Mouse (Mus musculus) lung, adult 2 months (tissue): ENCODE data around the gene Pigu.

Experiments
- CTCF ChIP-seq: fragments of 200-500 bp; IDR thresholded peaks from 2 replicates; pipeline ENCODE4 v1.5.1; 2011; ENCODE audit warnings: mild to moderate bottlenecking, low read length, control low read depth; ENCODE audit not compliant: insufficient read depth
- POLR2A ChIP-seq: fragments of 200-500 bp; IDR thresholded peaks from 2 replicates; pipeline ENCODE4 v1.6.1; 2011; ENCODE audit warnings: low read depth, mild to moderate bottlenecking, control low read depth, low read length, borderline replicate concordance; ENCODE audit errors: extremely low read depth

- TF ChIP-seq CTCF (no peak), POLR2A (no peak)
Measured at GRCm38 (mm10) chr2:155373886-155374285, 16.7 kb upstream of the Pigu start.
